ENCODE assay signal across 8 mouse cellular contexts in genomic region chr17:83772711-83773110, GRCm38 (mm10).
DNase-seq lines count a peak whose midpoint lies in the region; ATAC-seq and TF ChIP-seq lines count a peak whose summit lies in the region.
"Had no signal": no experiment of that assay in that cellular context is flagged by ENCODE, and none has a peak within 500 bp of the region (broad histone marks: within the 10 kb centered on the region; RNA-seq: fewer than 3 reads in every experiment).

No protein-coding gene starts in this region.

- DNase-seq in brain, embryonic 14.5 days (ENCODE audit: low read depth), result peak; percentile 78
- DNase-seq in hindbrain, postnatal 0 days (ENCODE audit: low spot score), result peak; percentile 63
- DNase-seq in natural killer cell, adult 2 months (ENCODE audit: low spot score in 2 of 2), result peak; percentile 76 to 82
- no peak for DNase-seq in left cerebral cortex, adult 18-20 months (ENCODE audit: low spot score in 2 of 2)
- no peak for DNase-seq in layer of hippocampus, adult 11-12 months (ENCODE audit: low spot score)

- no peak overlapping the region for H3K27ac ChIP-seq in hindbrain, postnatal 0 days
- H3K27ac ChIP-seq in intestine, embryonic 16.5 days (ENCODE audit: low read length), result no peak overlapping the region
- H3K27ac ChIP-seq: limb, embryonic 12.5 days had no signal

- no peaks in the 10 kb centered on the region for H3K4me1 ChIP-seq in hindbrain, postnatal 0 days (ENCODE audit: insufficient read depth, low read length)
- no peaks in the 10 kb centered on the region for H3K4me1 ChIP-seq in intestine, embryonic 16.5 days (ENCODE audit: control insufficient read depth, insufficient read depth, low read length)
- H3K4me1 ChIP-seq: limb, embryonic 12.5 days had no signal

- peak; percentile 80 for ATAC-seq in CD4-positive, CD25-positive, alpha-beta regulatory T cell, adult 4 months
- peak; percentile 82 for ATAC-seq in hindbrain, postnatal 0 days
- ATAC-seq in intestine, embryonic 16.5 days, result no peak

- no peak overlapping the region for H3K4me2 ChIP-seq in hindbrain, postnatal 0 days (ENCODE audit: low read depth, low read length)
- H3K4me2 ChIP-seq in intestine, embryonic 16.5 days (ENCODE audit: low read depth, low read length), result no peak overlapping the region
- H3K4me2 ChIP-seq: limb, embryonic 12.5 days had no signal

- TF ChIP-seq POLR2A in brain, embryonic 14.5 days (IDR thresholded peaks at IDR 0.05; ENCODE audit: borderline replicate concordance, extremely low read depth, insufficient read depth, insufficient read length, poor library complexity, severe bottlenecking), result no peak

- no peaks in the 10 kb centered on the region for H3K36me3 ChIP-seq in hindbrain, postnatal 0 days (ENCODE audit: insufficient read depth, low read length)
- no peaks in the 10 kb centered on the region for H3K36me3 ChIP-seq in intestine, embryonic 16.5 days (ENCODE audit: control insufficient read depth, insufficient read depth, low read length)

- H3K4me3 ChIP-seq in hindbrain, postnatal 0 days (ENCODE audit: low read length), result no peak overlapping the region
- no peak overlapping the region for H3K4me3 ChIP-seq in intestine, embryonic 16.5 days (ENCODE audit: low read length)
- H3K4me3 ChIP-seq: limb, embryonic 12.5 days had no signal

- no peaks in the 10 kb centered on the region for H3K9me3 ChIP-seq in hindbrain, postnatal 0 days (ENCODE audit: low read length)
- no peaks in the 10 kb centered on the region for H3K9me3 ChIP-seq in intestine, embryonic 16.5 days (ENCODE audit: control insufficient read depth, low read length)
- H3K9me3 ChIP-seq: limb, embryonic 12.5 days had no signal

- H3K9ac ChIP-seq in hindbrain, postnatal 0 days (replicated peaks; ENCODE audit: low read length), result no peak overlapping the region
- no peak overlapping the region for H3K9ac ChIP-seq in intestine, embryonic 16.5 days (ENCODE audit: low read depth, low read length)
- H3K9ac ChIP-seq: limb, embryonic 12.5 days had no signal

- peak; percentile 49; the same call in 1 of the 2 replicates for TF ChIP-seq CTCF in brain, embryonic 14.5 days (IDR thresholded peaks at IDR 0.05; ENCODE audit: borderline replicate concordance, extremely low read depth, insufficient read depth, insufficient read length)
- peak; percentile 59 for TF ChIP-seq CTCF in hindbrain, postnatal 0 days (IDR thresholded peaks at IDR 0.05; ENCODE audit: low read depth)

- H3K27me3 ChIP-seq in hindbrain, postnatal 0 days (ENCODE audit: insufficient read depth, low read length), result no peaks in the 10 kb centered on the region
- H3K27me3 ChIP-seq in intestine, embryonic 16.5 days (replicated peaks; ENCODE audit: control insufficient read depth, insufficient read depth, low read length), result no peaks in the 10 kb centered on the region
- H3K27me3 ChIP-seq: limb, embryonic 12.5 days had no signal

- 42% methylated on average over 8 of the region's 8 CpGs for WGBS in hindbrain, postnatal 0 days
- 65% methylated on average over 8 of the region's 8 CpGs for WGBS in intestine, embryonic 16.5 days

Comparison
In these comparisons a context has a peak if more than half of its experiments do, and no peak if none do; other contexts are left out.
1. DNase-seq: peak in brain, embryonic 14.5 days (single experiment), hindbrain, postnatal 0 days (single experiment) and natural killer cell, adult 2 months (2 of 2); none in left cerebral cortex, adult 18-20 months (0 of 2) and layer of hippocampus, adult 11-12 months (single experiment).